Mouse (Mus musculus) natural killer cell, adult 2 months (primary cell): ENCODE measurements around the gene Zar1.
"Not testable (repeated sequence)": the region's sequence is repeated elsewhere in the genome, so short reads cannot be mapped to it uniquely, and the experiment has no call there.

Experiments used
- DNase-seq, 2 experiments: peaks; one replicate each; pipeline ENCODE4 v3.0.0; 2022; ENCODE audit warnings: low spot score in 2 of 2

Gene Zar1

GRCm38 (mm10) chr5:72580970-72581332, at the start of gene Zar1:
Zar1 (minus strand) TSS chr5:72581254.
- DNase-seq, result not testable (repeated sequence)

GRCm38 (mm10) chr5:72630026-72630425, 49.0 kb upstream of the Zar1 start:
- no peak for DNase-seq

GRCm38 (mm10) chr5:72621022-72621421, 40.0 kb upstream of the Zar1 start:
- DNase-seq, result no peak

GRCm38 (mm10) chr5:72617413-72617812, 36.4 kb upstream of the Zar1 start:
- DNase-seq, result no peak

- no peak for DNase-seq
Measured at GRCm38 (mm10) chr5:72603138-72603537, 22.1 kb upstream of the Zar1 start.

GRCm38 (mm10) chr5:72601006-72601405, 20.0 kb upstream of the Zar1 start:
- DNase-seq, result peak; percentile 18 to 28

- no peak for DNase-seq
Measured at GRCm38 (mm10) chr5:72587192-72587681, 6.2 kb upstream of the Zar1 start, which contains the start of gene Gm5868. Gm5868 (minus strand) TSS chr5:72587551.

GRCm38 (mm10) chr5:72586667-72587191, 5.7 kb upstream of the Zar1 start:
- not testable (repeated sequence) for DNase-seq

- peak; percentile 7 to 14 for DNase-seq
Measured at GRCm38 (mm10) chr5:72586122-72586521, 5.1 kb upstream of the Zar1 start.

- DNase-seq, result not testable (repeated sequence)
Measured at GRCm38 (mm10) chr5:72580088-72580969, 725 bp downstream of the Zar1 start.

- DNase-seq, result not testable (repeated sequence)
Measured at GRCm38 (mm10) chr5:72579599-72579998, 1.5 kb downstream of the Zar1 start.

- no peak for DNase-seq
Measured at GRCm38 (mm10) chr5:72565621-72566020, 15.4 kb downstream of the Zar1 start.

GRCm38 (mm10) chr5:72563183-72563582, 17.9 kb downstream of the Zar1 start:
- DNase-seq, result not testable (repeated sequence)

- no peak for DNase-seq
Measured at GRCm38 (mm10) chr5:72560976-72561628, 20.0 kb downstream of the Zar1 start.

- peak; percentile 87 to 92 for DNase-seq
Measured at GRCm38 (mm10) chr5:72559544-72560049, 21.5 kb downstream of the Zar1 start, which contains the start of gene Nfxl1. Nfxl1 (minus strand) TSS chr5:72559684.

GRCm38 (mm10) chr5:72558716-72559526, 22.1 kb downstream of the Zar1 start:
- no peak for DNase-seq

GRCm38 (mm10) chr5:72556245-72556644, 24.8 kb downstream of the Zar1 start:
- DNase-seq, result no peak

- no peak for DNase-seq
Measured at GRCm38 (mm10) chr5:72551209-72551608, 29.8 kb downstream of the Zar1 start.

- no peak for DNase-seq
Measured at GRCm38 (mm10) chr5:72528896-72529295, 52.2 kb downstream of the Zar1 start.
